Mouse (Mus musculus): ENCODE results near the gene Ces4a.
"Not testable (repeated sequence)": the region's sequence is repeated elsewhere in the genome, so short reads cannot be mapped to it uniquely, and the experiment has no call there.

Ces4a gene

DNA sequence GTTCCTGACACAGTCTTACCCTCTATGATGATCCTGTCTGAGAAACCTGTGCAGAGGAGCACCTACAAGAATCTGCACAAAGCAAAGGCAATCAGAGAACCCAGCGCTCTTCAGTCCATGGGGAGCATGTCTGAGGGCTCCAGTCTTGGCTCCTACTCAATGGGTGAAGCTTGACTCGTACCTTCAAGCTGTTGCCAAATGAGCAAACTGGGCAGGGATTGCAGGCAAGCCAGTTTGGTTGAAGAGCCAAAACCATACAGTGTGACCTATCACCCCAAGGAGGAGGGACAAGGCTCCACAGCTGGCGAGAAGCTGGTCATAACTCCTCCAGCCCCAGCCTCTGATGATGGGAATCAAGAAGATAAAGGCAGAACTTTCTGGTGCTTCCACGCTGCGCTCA, at the start of gene Ces4a:
Gene Ces4a, plus strand, starts transcription at position 292 of the 400 bp plus-strand sequence.
- DNase-seq, result no peak

- DNase-seq, result no peak
Observed at GRCm38 (mm10) chr8:105083449-105084050, 48.0 kb upstream of the Ces4a start, which contains the start of gene Ces3b. Ces3b (plus strand) TSS chr8:105083753.

- not testable (repeated sequence) for DNase-seq
Observed at GRCm38 (mm10) chr8:105088166-105088565, 43.4 kb upstream of the Ces4a start.

GRCm38 (mm10) chr8:105088581-105088980, 43.0 kb upstream of the Ces4a start:
- DNase-seq, result no peak

- DNase-seq, result no peak
Observed at GRCm38 (mm10) chr8:105093992-105094391, 37.6 kb upstream of the Ces4a start.

DNA sequence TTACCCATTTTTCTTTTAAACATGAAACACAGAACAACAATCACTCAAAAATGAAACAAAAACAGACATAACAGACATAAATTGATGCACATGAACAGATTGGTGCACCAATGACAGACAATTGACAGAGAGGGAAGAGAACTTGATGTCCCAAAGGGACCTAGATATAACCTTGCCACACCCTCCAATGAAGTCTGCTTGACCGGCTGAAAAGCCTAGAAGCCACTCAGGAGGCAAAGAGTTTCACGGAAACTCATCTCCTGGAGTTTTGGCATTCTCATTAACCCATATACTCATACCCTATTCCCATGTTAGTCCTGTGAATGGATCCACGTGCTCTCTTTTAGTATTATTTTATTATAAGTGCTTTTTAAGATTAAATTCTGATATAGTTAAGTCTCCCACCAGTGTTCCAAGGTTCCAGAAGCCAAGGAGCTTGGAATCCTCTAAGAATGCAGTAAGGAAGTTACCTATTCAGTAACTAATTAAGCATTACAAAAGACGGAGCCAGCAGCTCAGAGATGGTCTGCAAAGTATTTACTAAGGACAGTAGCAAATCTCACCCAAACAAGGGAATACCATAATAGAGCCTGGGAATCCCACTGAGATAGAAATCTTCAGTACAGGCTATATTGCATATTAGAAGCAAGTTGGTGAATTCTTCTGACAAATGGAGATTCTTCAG, 29.4 kb upstream of the Ces4a start:
- not testable (repeated sequence) for DNase-seq

DNA sequence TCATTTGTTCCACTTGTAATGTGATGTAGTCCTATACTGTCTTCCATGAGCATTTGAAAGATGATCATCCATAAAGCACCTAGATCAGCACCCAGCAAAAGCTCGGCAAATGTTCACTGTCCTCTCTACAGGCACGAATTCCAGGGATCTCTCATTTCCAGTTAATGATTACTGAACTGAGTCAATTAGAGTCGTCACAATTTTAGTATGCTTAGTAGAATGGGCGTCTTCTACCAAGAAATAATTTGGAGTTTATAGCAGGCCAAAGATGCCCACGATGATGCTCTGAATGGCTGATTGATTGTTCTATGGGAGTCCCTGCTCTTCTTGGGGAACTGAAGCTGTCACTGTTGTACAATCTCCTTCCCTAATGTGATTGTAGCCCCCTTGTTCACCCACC, 27.9 kb upstream of the Ces4a start:
- not testable (repeated sequence) for DNase-seq

- DNase-seq, result no peak
Observed at GRCm38 (mm10) chr8:105104220-105104619, 27.4 kb upstream of the Ces4a start.

DNA sequence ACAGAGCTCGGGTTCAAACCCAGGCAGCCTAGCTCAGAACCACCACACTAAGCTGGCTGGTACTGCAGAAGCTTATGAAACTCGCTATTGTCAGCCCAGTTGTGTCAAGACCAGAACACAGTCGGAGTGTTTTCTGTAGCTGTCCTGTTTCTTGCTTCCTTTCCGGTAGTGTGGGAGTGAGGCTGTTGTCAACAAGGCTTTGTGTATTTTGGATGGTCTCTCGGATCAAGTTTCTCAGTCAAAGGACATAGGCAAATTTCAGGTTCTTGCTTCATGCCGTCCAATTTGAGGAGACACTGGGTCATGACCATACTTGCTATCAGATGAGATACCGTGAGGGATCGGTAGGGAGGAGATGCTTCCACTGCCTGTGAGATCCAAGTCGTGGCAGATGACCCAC, 1.7 kb upstream of the Ces4a start:
- DNase-seq, result no peak

- DNase-seq, result peak; percentile 79 to 84
Observed at GRCm38 (mm10) chr8:105138423-105138822, 6.8 kb downstream of the Ces4a start.

- no peak for DNase-seq
Observed at GRCm38 (mm10) chr8:105142395-105142794, 10.8 kb downstream of the Ces4a start.

DNA sequence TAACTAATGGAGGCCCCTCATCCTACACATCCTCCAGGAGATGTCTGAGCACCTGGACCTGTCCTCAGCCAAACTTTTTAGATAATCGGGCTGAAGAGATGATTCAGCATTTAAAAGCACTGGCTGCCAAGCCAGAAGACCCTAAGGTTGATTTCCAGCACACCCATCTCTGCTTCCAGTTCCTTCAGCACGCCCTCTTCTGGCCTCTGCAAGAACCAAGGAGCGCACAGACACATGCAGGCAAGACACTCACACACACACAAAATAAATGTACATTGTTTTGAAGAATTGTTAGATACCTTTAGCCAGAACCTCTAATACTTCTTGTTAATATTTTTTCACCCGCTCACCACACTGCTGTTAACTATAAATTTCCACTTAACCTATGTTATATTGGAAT, 20.1 kb downstream of the Ces4a start:
- DNase-seq, result no peak

GRCm38 (mm10) chr8:105152623-105153398, 21.2 kb downstream of the Ces4a start:
- DNase-seq, result peak; percentile 65 to 77

DNA sequence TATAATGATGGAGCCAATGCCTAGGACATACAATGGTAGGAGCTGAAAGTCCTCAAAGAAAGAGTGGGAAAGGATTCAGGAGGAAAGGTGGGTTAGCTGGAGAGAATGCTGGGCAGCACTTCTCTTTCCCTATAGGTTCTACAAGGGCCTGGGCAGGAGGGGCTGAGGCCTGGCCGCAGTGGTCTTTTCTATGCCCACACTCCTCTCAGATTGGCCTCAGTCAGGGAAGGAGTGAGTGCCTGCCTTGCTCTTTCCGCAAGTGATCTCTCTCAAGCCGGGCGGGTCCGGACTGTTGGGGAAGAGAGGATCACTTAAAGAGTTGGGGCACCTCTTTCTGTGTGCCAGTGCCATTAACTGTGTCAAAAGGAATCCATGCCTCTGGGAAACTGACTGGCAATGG, 22.7 kb downstream of the Ces4a start:
- DNase-seq, result no peak

DNA sequence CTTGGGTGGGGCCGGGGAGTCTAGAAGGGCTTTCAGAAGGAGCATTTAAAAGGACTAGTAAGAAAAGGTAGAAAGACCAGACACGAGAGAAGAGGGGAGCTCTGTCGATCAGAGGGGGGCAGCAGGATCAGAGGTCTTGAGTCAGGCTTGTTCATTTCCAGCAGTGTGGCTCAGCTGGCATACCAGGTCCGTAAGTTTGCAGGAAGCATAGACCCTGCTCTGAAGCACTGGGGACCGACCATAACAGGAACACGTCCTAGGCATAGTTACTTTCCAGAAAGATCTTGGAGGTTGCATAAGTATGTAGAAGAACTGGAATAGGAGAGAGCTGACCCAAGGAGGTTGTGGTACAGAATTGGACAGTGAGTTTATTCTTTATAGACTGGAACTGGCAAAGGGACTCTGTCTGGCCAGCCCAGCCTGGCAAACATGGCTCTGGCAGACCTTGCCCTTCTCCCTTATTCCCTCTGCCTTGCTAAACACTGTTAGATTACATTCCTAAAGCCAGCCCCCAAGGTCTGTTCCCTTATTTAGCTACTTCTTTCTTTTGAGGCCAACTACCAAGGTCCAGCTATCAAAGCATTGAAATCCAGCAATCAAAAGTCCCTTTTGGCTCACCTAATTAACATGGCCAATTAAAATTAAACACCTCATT, 23.6 kb downstream of the Ces4a start:
- no peak for DNase-seq

DNA sequence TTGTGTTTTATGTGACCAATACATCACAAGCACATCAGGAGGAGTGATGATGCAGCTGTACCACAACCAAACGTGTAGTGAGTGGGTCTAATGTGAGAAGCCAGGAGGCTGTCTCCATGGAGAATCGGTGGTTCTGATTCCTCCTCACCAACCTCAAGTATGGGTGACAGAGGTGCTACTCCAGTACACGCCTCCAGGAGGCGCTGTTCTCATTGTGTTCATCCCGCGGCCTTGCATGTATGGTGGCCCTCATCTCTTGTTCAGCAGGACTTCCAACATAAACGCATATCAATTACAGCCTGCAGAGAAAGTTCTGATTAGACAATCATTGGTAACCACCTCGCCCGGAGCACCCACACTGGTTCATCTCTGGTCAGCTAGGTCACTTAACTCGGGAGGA, 26.0 kb downstream of the Ces4a start:
- peak; percentile 58 to 64 for DNase-seq

- no peak for DNase-seq
Observed at GRCm38 (mm10) chr8:105158084-105158483, 26.5 kb downstream of the Ces4a start.

DNA sequence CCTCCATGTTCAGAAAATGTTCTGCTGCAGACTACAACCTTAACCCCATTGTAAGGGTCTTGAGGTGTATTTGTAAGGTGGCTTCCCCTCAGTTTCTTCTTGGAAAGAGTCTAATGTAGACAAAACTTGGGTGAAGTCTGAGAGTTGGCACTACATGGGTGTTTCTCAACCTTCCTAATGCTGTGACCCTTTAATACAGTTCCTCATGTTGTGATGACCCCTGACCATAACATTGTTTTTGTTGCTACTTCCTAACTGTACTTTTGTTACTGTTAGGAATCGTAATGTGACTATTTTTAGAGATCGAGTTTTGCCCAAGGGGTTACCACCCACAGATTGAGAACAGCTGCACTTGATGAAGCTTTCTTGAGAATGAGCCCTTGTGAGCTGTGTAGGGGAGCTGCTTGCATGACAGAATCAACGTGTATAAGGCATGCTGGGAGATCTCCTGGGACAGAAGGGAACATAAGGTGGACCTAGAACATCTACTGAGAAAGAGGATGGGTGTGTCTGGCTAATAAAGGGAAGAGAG, 29.6 kb downstream of the Ces4a start:
- DNase-seq, result no peak

DNA sequence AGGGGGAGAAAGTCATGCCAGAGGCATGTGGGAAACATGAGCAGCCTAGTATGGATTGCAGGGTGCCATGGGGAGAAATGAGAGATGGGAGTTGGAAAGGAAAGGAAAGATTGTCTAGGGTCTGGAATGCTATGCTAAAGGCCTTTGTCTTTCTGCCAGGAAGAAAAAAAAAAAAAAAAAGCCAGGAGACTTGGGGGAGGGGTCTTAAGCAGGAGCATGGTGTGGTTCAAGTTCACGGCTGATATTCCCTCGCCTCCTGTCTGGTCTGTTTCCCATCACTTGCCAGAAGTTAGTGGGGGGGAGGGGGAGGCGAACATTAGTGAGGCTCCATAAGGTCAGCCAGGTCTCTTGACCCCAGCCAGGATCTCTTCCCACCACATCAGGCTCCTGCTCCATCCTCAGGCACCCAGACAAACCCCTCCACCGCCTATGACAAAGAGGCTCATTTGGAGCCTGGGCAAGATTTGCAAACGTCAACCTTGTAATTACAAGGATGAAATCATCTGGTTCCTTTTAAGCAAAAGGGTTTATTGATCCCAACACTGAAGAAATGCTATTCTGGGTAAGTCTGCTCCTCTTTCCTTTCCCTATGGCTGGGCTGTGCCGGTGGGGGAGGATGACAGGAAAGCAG, 32.8 kb downstream of the Ces4a start:
- no peak for DNase-seq

DNA sequence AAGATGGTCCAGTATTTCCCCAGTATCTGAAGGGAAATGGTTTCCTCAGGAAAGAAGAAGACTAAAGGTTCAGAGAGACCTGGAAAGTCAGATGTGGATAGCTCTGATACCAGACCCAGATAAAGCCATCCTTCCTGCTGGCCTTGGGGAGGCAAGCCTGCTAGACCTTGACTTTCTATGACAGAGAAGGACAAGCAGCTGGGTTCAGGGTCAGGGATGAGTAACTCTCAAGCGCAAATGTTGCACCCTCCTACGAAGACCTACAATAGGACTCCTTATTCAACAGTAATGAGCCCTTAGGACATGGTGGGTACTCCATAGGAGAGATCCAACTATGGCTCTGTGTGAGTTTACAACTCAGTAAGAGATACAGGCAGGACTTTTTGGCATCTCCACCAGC, 33.6 kb downstream of the Ces4a start:
- DNase-seq, result no peak

- no peak for DNase-seq
Observed at GRCm38 (mm10) chr8:105167116-105167515, 35.5 kb downstream of the Ces4a start.

GRCm38 (mm10) chr8:105169582-105169981, 38.0 kb downstream of the Ces4a start:
- DNase-seq, result no peak

DNA sequence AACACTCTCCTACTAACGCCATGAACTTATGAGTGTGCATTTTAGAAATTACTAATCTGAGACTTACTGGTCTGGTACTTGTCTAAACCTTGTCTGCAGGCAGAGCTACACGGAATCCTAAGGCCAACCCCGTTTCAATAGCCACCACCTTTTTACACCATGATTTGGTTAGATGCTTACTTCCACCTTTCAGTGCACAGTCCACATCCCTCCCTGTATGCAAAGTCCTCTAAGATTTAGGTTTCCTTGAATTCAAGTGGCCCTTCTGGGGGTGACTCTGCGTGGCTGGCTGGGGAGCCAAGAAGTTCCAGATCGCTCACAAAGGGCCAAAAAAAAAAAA, 38.4 kb downstream of the Ces4a start:
- DNase-seq, result no peak

Data from lung, adult 18-20 months (tissue).